Mouse (Mus musculus) kidney, adult 2 months (tissue): ENCODE measurements around the gene Smad6. TPM values are rescaled to one million over a fixed set of nuclear protein-coding genes. Genes with fewer than 3 reads are reported as not detected.

Experiments used
- DNase-seq: peaks from one replicate; pipeline ENCODE4 v3.0.0; 2021
- H3K27ac ChIP-seq: fragments of 200-500 bp; 2 replicates; pipeline ENCODE4 v1.5.1; 2012; ENCODE audit warnings: low read depth, low read length, control low read depth, inconsistent platforms; ENCODE audit not compliant: insufficient read depth
- H3K27me3 ChIP-seq: fragments of 200-500 bp; replicated peaks from 2 replicates; pipeline ENCODE4 v1.6.1; 2012; ENCODE audit warnings: mild to moderate bottlenecking, moderate library complexity, low read length, inconsistent platforms; ENCODE audit not compliant: control insufficient read depth, insufficient read depth
- H3K36me3 ChIP-seq: fragments of 200-500 bp; 2 replicates; pipeline ENCODE4 v1.6.1; 2012; ENCODE audit warnings: mild to moderate bottlenecking, moderate library complexity, low read length, inconsistent platforms; ENCODE audit not compliant: control insufficient read depth, insufficient read depth
- H3K4me1 ChIP-seq: fragments of 200-500 bp; 2 replicates; pipeline ENCODE4 v1.6.1; 2011; ENCODE audit warnings: low read length; ENCODE audit not compliant: control insufficient read depth, insufficient read depth
- H3K4me3 ChIP-seq: fragments of 200-500 bp; 2 replicates; pipeline ENCODE4 v1.5.1; 2011; ENCODE audit warnings: mild to moderate bottlenecking, low read depth, low read length, control low read depth; ENCODE audit not compliant: insufficient read depth
- CTCF ChIP-seq: fragments of 200-500 bp; conservative IDR thresholded peaks from 2 replicates; pipeline ENCODE4 v1.5.1; 2011; ENCODE audit warnings: low read depth, mild to moderate bottlenecking, control low read depth, low read length, moderate library complexity, mixed read lengths; ENCODE audit not compliant: insufficient read depth, insufficient read length
- POLR2A ChIP-seq: fragments of 200-500 bp; IDR thresholded peaks from one replicate; pipeline ENCODE4 v1.6.1; 2011; ENCODE audit warnings: low read depth, low read length, control low read depth
- WGBS: fragments of 180-500 bp; shearing (Covaris S2); methylation state at CpG from one replicate; pipeline ENCODE4 v1.1.7; 2018; 5-methylcytosine and 5-hydroxymethylcytosine counted together
- polyA plus RNA-seq: library from polyadenylated mRNA; depleted of rRNA; stranded (reverse); fragments of >200 nt; gene quantifications from 2 replicates; pipeline ENCODE4 v1.2.3, GENCODE M21; 2012; rRNA removed

Gene Smad6
- polyA plus RNA-seq = 15.9 and 22.8 TPM in 2 replicates

- Histone ChIP-seq H3K4me1 (peaks cover 2% of the 10 kb centered on the region; the same call in 1 of the 2 replicates), H3K4me3 (peak within 1 kb of the TSS; percentile 86), H3K27me3 (no peaks in the 10 kb centered on the region), H3K36me3 (no peaks in the 10 kb centered on the region), H3K27ac (peak within 1 kb of the TSS; percentile 84)
- WGBS = under 1% methylated on average over 60 of the region's 60 CpGs
- peak; percentile 97 for DNase-seq
- no peak for TF ChIP-seq CTCF
- peak; percentile 50 for TF ChIP-seq POLR2A
Observed at GRCm38 (mm10) chr9:64021853-64022561, at the start of gene Smad6. Gene Smad6, minus strand, starts transcription at chr9:64022059.

- no peak overlapping the region for H3K27ac ChIP-seq
- TF ChIP-seq POLR2A = no peak
- TF ChIP-seq CTCF = no peak
- DNase-seq = no peak
- WGBS = 97% methylated on average over 5 of the region's 5 CpGs
- H3K36me3 ChIP-seq = no peaks in the 10 kb centered on the region
- H3K27me3 ChIP-seq = no peaks in the 10 kb centered on the region
- H3K4me3 ChIP-seq = no peak overlapping the region
- H3K4me1 ChIP-seq = no peaks in the 10 kb centered on the region
Observed at GRCm38 (mm10) chr9:64070674-64071073, 48.8 kb upstream of the Smad6 start.

GRCm38 (mm10) chr9:64069131-64069530, 47.3 kb upstream of the Smad6 start:
- TF ChIP-seq POLR2A = no peak
- no peak for TF ChIP-seq CTCF
- no peak for DNase-seq
- H3K4me3 ChIP-seq = no peak overlapping the region
- 89% methylated on average over 5 of the region's 5 CpGs for WGBS
- no peaks in the 10 kb centered on the region for H3K4me1 ChIP-seq
- no peak overlapping the region for H3K27ac ChIP-seq
- H3K27me3 ChIP-seq = no peaks in the 10 kb centered on the region
- no peaks in the 10 kb centered on the region for H3K36me3 ChIP-seq

- TF ChIP-seq POLR2A (no peak), CTCF (no peak)
- WGBS = 90% methylated on average over 1 of the region's 1 CpGs
- Histone ChIP-seq H3K4me1 (no peaks in the 10 kb centered on the region), H3K27me3 (no peaks in the 10 kb centered on the region), H3K4me3 (no peak overlapping the region), H3K36me3 (no peaks in the 10 kb centered on the region), H3K27ac (no peak overlapping the region)
- DNase-seq = no peak
Observed at GRCm38 (mm10) chr9:64068571-64068970, 46.7 kb upstream of the Smad6 start.

GRCm38 (mm10) chr9:64067787-64068186, 45.9 kb upstream of the Smad6 start:
- no peaks in the 10 kb centered on the region for H3K4me1 ChIP-seq
- H3K27ac ChIP-seq = no peak overlapping the region
- DNase-seq = no peak
- H3K36me3 ChIP-seq = no peaks in the 10 kb centered on the region
- H3K27me3 ChIP-seq = no peaks in the 10 kb centered on the region
- TF ChIP-seq POLR2A (no peak), CTCF (no peak)
- no peak overlapping the region for H3K4me3 ChIP-seq
- 96% methylated on average over 5 of the region's 5 CpGs for WGBS

- Histone ChIP-seq H3K27ac (no peak overlapping the region), H3K4me3 (0 out of 2 replicates have a peak overlapping the region, but pooled peaks have one; percentile 9), H3K27me3 (no peaks in the 10 kb centered on the region), H3K36me3 (no peaks in the 10 kb centered on the region), H3K4me1 (0 out of 2 replicates have a peak, but pooled peaks cover 5% of the 10 kb centered on the region)
- 15% methylated on average over 30 of the region's 30 CpGs for WGBS
- DNase-seq = peak; percentile 48
- no peak for TF ChIP-seq POLR2A
- no peak for TF ChIP-seq CTCF
Observed at GRCm38 (mm10) chr9:64060033-64060539, 38.2 kb upstream of the Smad6 start.

GRCm38 (mm10) chr9:64057903-64058650, 36.2 kb upstream of the Smad6 start:
- Histone ChIP-seq H3K4me3 (no peak overlapping the region), H3K27ac (no peak overlapping the region), H3K36me3 (no peaks in the 10 kb centered on the region), H3K27me3 (no peaks in the 10 kb centered on the region), H3K4me1 (0 out of 2 replicates have a peak, but pooled peaks cover 5% of the 10 kb centered on the region)
- DNase-seq = no peak
- 85% methylated on average over 7 of the region's 7 CpGs for WGBS
- TF ChIP-seq POLR2A (no peak), CTCF (no peak)
